Mouse (Mus musculus) liver, adult (tissue): Measurements from ENCODE around the gene Zfp871.

ENCODE experiments used
- GATA4 ChIP-seq: IDR thresholded peaks from 2 replicates; pipeline ENCODE4 v1.6.1; 2014; ENCODE audit warnings: mild to moderate bottlenecking, low read length; ENCODE audit not compliant: insufficient replicate concordance

Gene Zfp871

DNA sequence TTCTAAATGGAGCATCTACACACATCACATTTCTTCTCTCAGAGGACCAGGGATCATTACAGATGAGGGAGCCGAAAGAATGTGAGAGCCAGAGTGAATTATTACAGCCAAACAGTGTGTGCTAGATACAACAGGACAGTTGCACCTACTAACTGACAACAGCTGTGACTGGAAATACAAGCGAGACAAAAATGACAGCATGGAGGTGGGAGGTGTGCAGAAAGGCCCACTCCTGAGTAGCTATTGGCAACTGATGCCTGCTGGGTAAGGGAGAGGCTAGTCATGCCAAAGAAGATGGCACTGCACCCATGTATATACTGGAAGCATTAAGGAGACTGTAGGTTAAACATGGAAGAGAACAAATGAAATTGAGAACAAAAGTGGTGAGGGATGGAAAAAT, 21.7 kb downstream of the Zfp871 start:
- no peak for TF ChIP-seq GATA4

DNA sequence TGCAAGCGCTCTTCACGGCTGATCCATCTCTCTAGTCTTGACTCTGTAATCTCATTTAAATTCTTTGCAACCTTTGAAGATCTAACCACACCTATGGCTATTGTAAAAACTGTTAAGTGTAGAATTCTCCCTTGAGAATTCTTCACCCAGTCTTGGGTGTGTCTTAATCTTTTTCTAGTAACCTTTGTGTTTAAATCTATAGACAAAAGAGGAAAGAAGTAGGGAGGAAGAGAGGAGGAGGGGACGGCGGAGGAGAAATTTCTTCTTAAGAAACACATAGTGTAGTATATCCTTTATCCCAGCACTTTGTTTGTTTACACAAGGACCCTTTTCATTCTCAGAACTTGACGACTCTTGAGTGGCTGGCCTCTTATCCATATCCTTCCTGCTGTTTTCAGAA, 30.8 kb downstream of the Zfp871 start:
- no peak for TF ChIP-seq GATA4

GRCm38 (mm10) chr17:32753634-32754033, 34.5 kb downstream of the Zfp871 start:
- no peak for TF ChIP-seq GATA4

GRCm38 (mm10) chr17:32752813-32753360, 35.2 kb downstream of the Zfp871 start:
- no peak for TF ChIP-seq GATA4

- no peak for TF ChIP-seq GATA4
These were observed 37.5 kb downstream of the Zfp871 start for GRCm38 (mm10) chr17:32750611-32751010.

DNA sequence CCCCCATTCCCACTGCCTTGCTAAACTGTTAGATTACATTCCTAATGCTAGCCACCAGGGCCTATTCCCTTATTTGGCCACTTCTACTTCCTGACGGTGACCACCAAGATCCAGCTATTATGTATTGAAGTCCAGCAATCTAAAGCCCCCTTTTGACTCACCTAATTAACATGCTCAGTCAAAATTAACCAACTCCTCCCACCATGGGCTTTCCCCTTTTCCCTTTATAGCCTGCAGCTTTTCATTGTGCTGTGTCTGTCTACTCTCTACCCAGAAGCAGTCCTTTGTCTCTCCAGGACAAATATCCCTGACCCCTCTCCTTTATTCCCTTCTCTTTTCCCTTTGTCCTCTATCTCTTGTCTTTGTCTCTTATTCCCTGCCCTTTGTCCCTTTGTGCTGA, 47.0 kb downstream of the Zfp871 start:
- TF ChIP-seq GATA4: no peak

GRCm38 (mm10) chr17:32738406-32738805, 49.7 kb downstream of the Zfp871 start:
- TF ChIP-seq GATA4: no peak

GRCm38 (mm10) chr17:32729029-32729428, 59.1 kb downstream of the Zfp871 start:
- TF ChIP-seq GATA4: no peak

DNA sequence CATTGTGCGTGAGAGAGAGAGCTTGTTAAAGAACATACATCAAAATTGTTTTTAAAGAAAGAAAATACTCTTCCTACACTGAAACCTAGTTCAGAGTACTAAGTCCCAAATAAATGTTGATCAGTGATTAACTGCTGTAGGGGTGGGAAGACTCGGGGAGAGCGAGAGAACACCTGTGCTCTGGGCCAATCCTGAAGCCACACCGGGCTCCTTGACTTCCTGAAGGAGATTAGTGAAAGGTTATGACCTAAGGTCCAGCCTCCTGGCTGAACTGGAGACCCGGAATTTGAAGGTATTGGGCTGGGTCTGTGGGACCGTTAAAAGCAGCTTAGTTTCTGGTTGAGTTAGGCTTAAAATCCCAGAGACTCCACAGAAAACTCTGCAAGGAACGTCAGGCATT, 65.3 kb downstream of the Zfp871 start:
- TF ChIP-seq GATA4: no peak
